Mouse (Mus musculus) kidney, adult 2 months (tissue): ENCODE results near the gene Uaca. TPM values are rescaled to one million over a fixed set of nuclear protein-coding genes. Genes with fewer than 3 reads are reported as not detected.

Source experiments
- DNase-seq: peaks from one replicate; pipeline ENCODE4 v3.0.0; 2021
- H3K27ac ChIP-seq: fragments of 200-500 bp; 2 replicates; pipeline ENCODE4 v1.5.1; 2012; ENCODE audit warnings: low read depth, low read length, control low read depth, inconsistent platforms; ENCODE audit not compliant: insufficient read depth
- H3K27me3 ChIP-seq: fragments of 200-500 bp; replicated peaks from 2 replicates; pipeline ENCODE4 v1.6.1; 2012; ENCODE audit warnings: mild to moderate bottlenecking, moderate library complexity, low read length, inconsistent platforms; ENCODE audit not compliant: control insufficient read depth, insufficient read depth
- H3K36me3 ChIP-seq: fragments of 200-500 bp; 2 replicates; pipeline ENCODE4 v1.6.1; 2012; ENCODE audit warnings: mild to moderate bottlenecking, moderate library complexity, low read length, inconsistent platforms; ENCODE audit not compliant: control insufficient read depth, insufficient read depth
- H3K4me1 ChIP-seq: fragments of 200-500 bp; 2 replicates; pipeline ENCODE4 v1.6.1; 2011; ENCODE audit warnings: low read length; ENCODE audit not compliant: control insufficient read depth, insufficient read depth
- H3K4me3 ChIP-seq: fragments of 200-500 bp; 2 replicates; pipeline ENCODE4 v1.5.1; 2011; ENCODE audit warnings: mild to moderate bottlenecking, low read depth, low read length, control low read depth; ENCODE audit not compliant: insufficient read depth
- CTCF ChIP-seq: fragments of 200-500 bp; conservative IDR thresholded peaks from 2 replicates; pipeline ENCODE4 v1.5.1; 2011; ENCODE audit warnings: low read depth, mild to moderate bottlenecking, control low read depth, low read length, moderate library complexity, mixed read lengths; ENCODE audit not compliant: insufficient read depth, insufficient read length
- POLR2A ChIP-seq: fragments of 200-500 bp; IDR thresholded peaks from one replicate; pipeline ENCODE4 v1.6.1; 2011; ENCODE audit warnings: low read depth, low read length, control low read depth
- WGBS: fragments of 180-500 bp; shearing (Covaris S2); methylation state at CpG from one replicate; pipeline ENCODE4 v1.1.7; 2018; 5-methylcytosine and 5-hydroxymethylcytosine counted together
- polyA plus RNA-seq: library from polyadenylated mRNA; depleted of rRNA; stranded (reverse); fragments of >200 nt; gene quantifications from 2 replicates; pipeline ENCODE4 v1.2.3, GENCODE M21; 2012

Uaca gene
- polyA plus RNA-seq, 1 experiment, result 16.4 TPM

GRCm38 (mm10) chr9:60752636-60753035 lies 41.7 kb upstream of the Uaca start:
- Histone ChIP-seq H3K4me1 (no peaks in the 10 kb centered on the region), H3K27ac (no peak overlapping the region), H3K4me3 (no peak overlapping the region), H3K36me3 (no peaks in the 10 kb centered on the region), H3K27me3 (no peaks in the 10 kb centered on the region)
- TF ChIP-seq CTCF, result no peak
- DNase-seq, result no peak

- TF ChIP-seq CTCF, result peak; percentile 91
- no peak for TF ChIP-seq POLR2A
- no peaks in the 10 kb centered on the region for H3K4me1 ChIP-seq
- 33% methylated on average over 6 of the region's 6 CpGs for WGBS
- DNase-seq, result peak; percentile 78
- no peaks in the 10 kb centered on the region for H3K36me3 ChIP-seq
- no peaks in the 10 kb centered on the region for H3K27me3 ChIP-seq
- no peak overlapping the region for H3K27ac ChIP-seq
- H3K4me3 ChIP-seq, result no peak overlapping the region
These were observed 38.1 kb upstream of the Uaca start for GRCm38 (mm10) chr9:60756258-60756657.

- no peaks in the 10 kb centered on the region for H3K36me3 ChIP-seq
- H3K27ac ChIP-seq, result no peak overlapping the region
- H3K4me3 ChIP-seq, result no peak overlapping the region
- DNase-seq, result no peak
- no peaks in the 10 kb centered on the region for H3K4me1 ChIP-seq
- no peak for TF ChIP-seq POLR2A
- no peak for TF ChIP-seq CTCF
- H3K27me3 ChIP-seq, result no peaks in the 10 kb centered on the region
- 85% methylated on average over 15 of the region's 15 CpGs for WGBS
These were observed 37.2 kb upstream of the Uaca start for GRCm38 (mm10) chr9:60756866-60757740.

- Histone ChIP-seq H3K27me3 (no peaks in the 10 kb centered on the region), H3K36me3 (no peaks in the 10 kb centered on the region), H3K4me3 (no peak overlapping the region), H3K27ac (no peak overlapping the region), H3K4me1 (no peaks in the 10 kb centered on the region)
- TF ChIP-seq CTCF (no peak), POLR2A (no peak)
- WGBS, result 44% methylated on average over 5 of the region's 5 CpGs
- DNase-seq, result peak; percentile 43
These were observed 36.5 kb upstream of the Uaca start for GRCm38 (mm10) chr9:60757817-60758216.

GRCm38 (mm10) chr9:60759436-60760007 lies 34.8 kb upstream of the Uaca start:
- Histone ChIP-seq H3K4me3 (no peak overlapping the region), H3K27ac (no peak overlapping the region), H3K27me3 (no peaks in the 10 kb centered on the region), H3K36me3 (no peaks in the 10 kb centered on the region), H3K4me1 (no peaks in the 10 kb centered on the region)
- TF ChIP-seq POLR2A, result no peak
- no peak for TF ChIP-seq CTCF
- 52% methylated on average over 10 of the region's 10 CpGs for WGBS
- no peak for DNase-seq

GRCm38 (mm10) chr9:60765181-60765580 lies 29.2 kb upstream of the Uaca start:
- Histone ChIP-seq H3K4me3 (no peak overlapping the region), H3K27me3 (no peaks in the 10 kb centered on the region), H3K4me1 (0 out of 2 replicates have a peak, but pooled peaks cover 3% of the 10 kb centered on the region), H3K27ac (no peak overlapping the region), H3K36me3 (no peaks in the 10 kb centered on the region)
- DNase-seq, result no peak
- WGBS, result 32% methylated on average over 2 of the region's 2 CpGs
- TF ChIP-seq POLR2A, result no peak
- TF ChIP-seq CTCF, result no peak

- no peaks in the 10 kb centered on the region for H3K27me3 ChIP-seq
- 85% methylated on average over 9 of the region's 9 CpGs for WGBS
- H3K4me1 ChIP-seq, result 0 out of 2 replicates have a peak, but pooled peaks cover 3% of the 10 kb centered on the region
- no peak for DNase-seq
- no peak overlapping the region for H3K4me3 ChIP-seq
- TF ChIP-seq POLR2A (no peak), CTCF (no peak)
- no peaks in the 10 kb centered on the region for H3K36me3 ChIP-seq
- H3K27ac ChIP-seq, result no peak overlapping the region
These were observed 25.9 kb upstream of the Uaca start for GRCm38 (mm10) chr9:60768393-60768792.
